Mouse (Mus musculus) E14TG2a.4 (cell line): ENCODE results near the gene Ly6g6f.

Experiments
- CTCF ChIP-seq: conservative IDR thresholded peaks from 2 replicates; pipeline ENCODE4 v1.5.1; 2014; ENCODE audit warnings: low read length
- NANOG ChIP-seq: IDR thresholded peaks from 2 replicates; pipeline ENCODE4 v1.6.1; 2014; ENCODE audit warnings: borderline replicate concordance, low read length, mixed read lengths

GRCm38 (mm10) chr17:35066084-35066483 is 19.3 kb downstream of the Ly6g6f start, which contains the start of gene Mpig6b:
- TF ChIP-seq CTCF (no peak), NANOG (no peak)
